Mouse (Mus musculus): ENCODE data around the gene 5730409E04Rik. TPM values are rescaled to one million over a fixed set of nuclear protein-coding genes. Genes with fewer than 3 reads are reported as not detected.

Gene 5730409E04Rik
- polyA plus RNA-seq, 1 experiment from 2014 or later: 22.1 TPM

GRCm38 (mm10) chr4:126644333-126644963 lies 34.8 kb downstream of the 5730409E04Rik start:
- Histone ChIP-seq H3K4me1 (ENCODE audit: control insufficient read depth, insufficient read depth, low read depth, low read length) (peaks cover 7% of the 10 kb centered on the region), H3K36me3 (ENCODE audit: control insufficient read depth, insufficient read depth, low read length) (no peaks in the 10 kb centered on the region)
- ATAC-seq: no peak; the same call in 1 of the 2 replicates

DNA sequence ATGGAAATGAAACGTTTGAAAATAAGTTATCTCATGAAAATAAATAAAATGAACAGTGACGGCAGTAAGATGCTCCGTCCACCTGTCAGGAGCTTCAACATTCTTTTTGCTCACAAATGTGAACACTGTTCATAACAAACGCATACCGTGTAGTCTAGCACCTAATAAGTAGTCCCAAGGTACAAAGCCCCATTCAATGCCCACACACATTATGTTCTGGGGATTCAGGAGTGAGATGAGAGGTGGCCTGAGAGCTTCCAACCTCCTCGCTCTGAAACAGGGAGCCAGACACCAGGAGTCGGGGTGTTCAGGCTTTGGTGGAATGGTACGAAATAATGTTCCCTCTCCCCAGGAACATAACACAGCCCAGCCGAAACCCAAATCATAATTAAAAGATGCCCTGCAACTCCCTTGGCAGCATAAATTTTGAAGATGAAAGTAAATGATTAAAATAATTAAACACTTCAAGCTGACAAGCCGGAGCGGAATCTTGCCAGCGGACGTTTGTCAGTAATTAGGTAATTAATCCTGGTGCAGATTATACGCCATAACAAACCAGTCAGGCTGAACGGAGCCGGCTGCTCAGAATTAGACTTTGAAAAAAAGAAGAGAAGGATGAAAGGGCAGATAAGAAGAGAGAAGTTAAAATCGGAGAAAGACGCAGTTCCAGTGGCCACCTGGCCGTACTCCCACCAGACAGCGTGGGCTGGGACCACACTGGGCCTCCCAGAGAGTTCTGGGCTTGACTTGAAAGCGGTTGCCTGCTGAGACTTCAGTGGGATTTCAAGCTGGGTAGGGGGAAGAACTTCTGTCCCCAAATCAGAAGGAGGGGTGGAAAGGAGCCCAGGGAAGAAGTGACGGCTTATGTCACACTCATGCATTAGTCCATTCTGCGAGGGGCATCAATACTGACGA lies 38.6 kb downstream of the 5730409E04Rik start:
- Histone ChIP-seq H3K9ac (ENCODE audit: low read depth, low read length) (no peak overlapping the region), H3K36me3 (ENCODE audit: control insufficient read depth, insufficient read depth, low read length) (no peaks in the 10 kb centered on the region), H3K27me3 (replicated peaks; ENCODE audit: control insufficient read depth, insufficient read depth, low read length) (no peaks in the 10 kb centered on the region; the same call in 1 of the 2 replicates), H3K4me2 (ENCODE audit: low read length) (peak overlapping the region; percentile 1; the same call in 1 of the 2 replicates), H3K4me3 (ENCODE audit: low read length) (no peak overlapping the region), H3K4me1 (ENCODE audit: control insufficient read depth, insufficient read depth, low read depth, low read length) (peaks cover 7% of the 10 kb centered on the region), H3K9me3 (ENCODE audit: control insufficient read depth, low read length) (no peaks in the 10 kb centered on the region), H3K27ac (ENCODE audit: low read depth, low read length) (peak overlapping the region; percentile 36)
- ATAC-seq: peak; percentile 60
- 29% methylated on average over 24 of the region's 24 CpGs for WGBS

More at GRCm38 (mm10) chr4:126644333-126644963, 34.8 kb downstream of the 5730409E04Rik start:
- no peaks in the 10 kb centered on the region for H3K27me3 ChIP-seq (replicated peaks; ENCODE audit: control insufficient read depth, insufficient read depth, low read length)
- 60% methylated on average over 10 of the region's 10 CpGs for WGBS
- H3K9ac ChIP-seq (ENCODE audit: low read depth, low read length): no peak overlapping the region
- H3K4me3 ChIP-seq (ENCODE audit: low read length): no peak overlapping the region
- no peak overlapping the region for H3K4me2 ChIP-seq (ENCODE audit: low read length)
- H3K27ac ChIP-seq (ENCODE audit: low read depth, low read length): no peak overlapping the region
- no peaks in the 10 kb centered on the region for H3K9me3 ChIP-seq (ENCODE audit: control insufficient read depth, low read length)

- Histone ChIP-seq H3K4me2 (ENCODE audit: low read length) (no peak overlapping the region), H3K36me3 (ENCODE audit: control insufficient read depth, insufficient read depth, low read length) (no peaks in the 10 kb centered on the region), H3K27me3 (replicated peaks; ENCODE audit: control insufficient read depth, insufficient read depth, low read length) (no peaks in the 10 kb centered on the region; the same call in 1 of the 2 replicates), H3K27ac (ENCODE audit: low read depth, low read length) (no peak overlapping the region), H3K9me3 (ENCODE audit: control insufficient read depth, low read length) (no peaks in the 10 kb centered on the region), H3K9ac (ENCODE audit: low read depth, low read length) (no peak overlapping the region), H3K4me3 (ENCODE audit: low read length) (no peak overlapping the region), H3K4me1 (ENCODE audit: control insufficient read depth, insufficient read depth, low read depth, low read length) (peaks cover 4% of the 10 kb centered on the region)
- 84% methylated on average over 5 of the region's 5 CpGs for WGBS
- no peak for ATAC-seq
These were observed 43.5 kb downstream of the 5730409E04Rik start for GRCm38 (mm10) chr4:126653148-126653547.

- Histone ChIP-seq H3K4me1 (ENCODE audit: control insufficient read depth, insufficient read depth, low read depth, low read length) (no peaks in the 10 kb centered on the region), H3K27me3 (replicated peaks; ENCODE audit: control insufficient read depth, insufficient read depth, low read length) (peaks cover 3% of the 10 kb centered on the region), H3K9ac (ENCODE audit: low read depth, low read length) (no peak overlapping the region), H3K4me2 (ENCODE audit: low read length) (no peak overlapping the region), H3K27ac (ENCODE audit: low read depth, low read length) (no peak overlapping the region), H3K36me3 (ENCODE audit: control insufficient read depth, insufficient read depth, low read length) (no peaks in the 10 kb centered on the region), H3K9me3 (ENCODE audit: control insufficient read depth, low read length) (no peaks in the 10 kb centered on the region), H3K4me3 (ENCODE audit: low read length) (no peak overlapping the region)
- 0 out of 2 replicates have a peak, but pooled peaks have one; percentile 45 for ATAC-seq
- 16% methylated on average over 9 of the region's 9 CpGs for WGBS
These were observed 45.7 kb downstream of the 5730409E04Rik start for GRCm38 (mm10) chr4:126655356-126655755.

- no peaks in the 10 kb centered on the region; the same call in 1 of the 2 replicates for H3K4me1 ChIP-seq (ENCODE audit: control insufficient read depth, insufficient read depth, low read depth, low read length)
- ATAC-seq: peak; percentile 63
- WGBS: 52% methylated on average over 7 of the region's 7 CpGs
- H3K4me2 ChIP-seq (ENCODE audit: low read length): no peak overlapping the region
- no peak overlapping the region for H3K27ac ChIP-seq (ENCODE audit: low read depth, low read length)
- H3K4me3 ChIP-seq (ENCODE audit: low read length): no peak overlapping the region
- no peak overlapping the region for H3K9ac ChIP-seq (ENCODE audit: low read depth, low read length)
- peaks cover 3% of the 10 kb centered on the region; the same call in 1 of the 2 replicates for H3K27me3 ChIP-seq (replicated peaks; ENCODE audit: control insufficient read depth, insufficient read depth, low read length)
- no peaks in the 10 kb centered on the region for H3K36me3 ChIP-seq (ENCODE audit: control insufficient read depth, insufficient read depth, low read length)
- no peaks in the 10 kb centered on the region for H3K9me3 ChIP-seq (ENCODE audit: control insufficient read depth, low read length)
These were observed 51.6 kb downstream of the 5730409E04Rik start for GRCm38 (mm10) chr4:126661249-126661648.

Small RNA genes lying within 50 kb of the gene (microRNA-seq; reads per million reads assigned to microRNA genes)
- not detected for gene Mir7119

Other genes starting within 250 kb of the 5730409E04Rik start
- 12.4 and 17.5 TPM in 2 replicates for gene Ago3, start 180.3 kb upstream of the 5730409E04Rik start, polyA plus RNA-seq (2015; fragmentation: Nextera tagmentation; extraction: Ambion mirVana)
- gene Ago1, start 141.2 kb upstream of the 5730409E04Rik start, polyA plus RNA-seq (2015; fragmentation: Nextera tagmentation; extraction: Ambion mirVana): 8.3 and 8.4 TPM in 2 replicates
- gene Ago4, start 76.3 kb upstream of the 5730409E04Rik start, polyA plus RNA-seq (2015; fragmentation: Nextera tagmentation; extraction: Ambion mirVana): 6.0 and 6.7 TPM in 2 replicates
- gene Clspn, start 52.9 kb upstream of the 5730409E04Rik start, polyA plus RNA-seq (2015; fragmentation: Nextera tagmentation; extraction: Ambion mirVana): 7.9 TPM in 2 replicates
- 399 and 420 TPM in 2 replicates for gene Psmb2, start 67.8 kb downstream of the 5730409E04Rik start, polyA plus RNA-seq (2015; fragmentation: Nextera tagmentation; extraction: Ambion mirVana)
- gene Tfap2e, start 126.4 kb downstream of the 5730409E04Rik start, polyA plus RNA-seq (2015; fragmentation: Nextera tagmentation; extraction: Ambion mirVana): 0.12 and 0.14 TPM in 2 replicates
- 159 and 170 TPM in 2 replicates for gene Ncdn, start 143.6 kb downstream of the 5730409E04Rik start, polyA plus RNA-seq (2015; fragmentation: Nextera tagmentation; extraction: Ambion mirVana)
- gene AU040320, start 143.7 kb downstream of the 5730409E04Rik start, polyA plus RNA-seq (2015; fragmentation: Nextera tagmentation; extraction: Ambion mirVana): 35.0 and 39.4 TPM in 2 replicates

Data from hindbrain, embryonic 16.5 days (tissue).